Mouse (Mus musculus) gastrocnemius, postnatal 10 days (tissue): Measurements from ENCODE around the gene Ndrg4. TPM values are rescaled to one million over a fixed set of nuclear protein-coding genes. Genes with fewer than 3 reads are reported as not detected.

Experiments used
- DNase-seq: peaks from one replicate; pipeline ENCODE4 v3.0.0; 2021; ENCODE audit warnings: mixed read lengths
- microRNA-seq, 2 experiments: library from miRNA; unstranded; fragments of <30 nt; microRNA quantifications; one replicate each; pipeline ENCODE4 v1.2.0; 2021
- total RNA-seq, 2 experiments: library from RNA; stranded (reverse); gene quantifications; 2 replicates each; pipeline ENCODE4 v1.2.3; 2021

The Ndrg4 gene
- total RNA-seq, 2 experiments from 2014 or later = 8.9 to 12.8 TPM

- DNase-seq = no peak
Measured at GRCm38 (mm10) chr8:95716546-95717335, 40.0 kb downstream of the Ndrg4 start.

- DNase-seq = no peak
Measured at GRCm38 (mm10) chr8:95727625-95728024, 50.8 kb downstream of the Ndrg4 start.

GRCm38 (mm10) chr8:95738596-95738995 lies 61.8 kb downstream of the Ndrg4 start:
- no peak for DNase-seq

- no peak for DNase-seq
Measured at GRCm38 (mm10) chr8:95741732-95742131, 65.0 kb downstream of the Ndrg4 start.

- DNase-seq = no peak
Measured at GRCm38 (mm10) chr8:95748028-95748427, 71.2 kb downstream of the Ndrg4 start.

- DNase-seq = no peak
Measured at GRCm38 (mm10) chr8:95751924-95752323, 75.1 kb downstream of the Ndrg4 start.

GRCm38 (mm10) chr8:95760323-95760722 lies 83.5 kb downstream of the Ndrg4 start:
- no peak for DNase-seq

- DNase-seq = no peak
Measured at GRCm38 (mm10) chr8:95764133-95764532, 87.4 kb downstream of the Ndrg4 start.

Small RNA genes within 50 kb of the gene (microRNA-seq; reads per million reads assigned to microRNA genes)
- 1.0 to 2.9 reads per million in 2 experiments for gene Mir7073

Other genes with a start within 250 kb of the Ndrg4 start
- gene Cfap20, start 242.1 kb upstream of the Ndrg4 start, total RNA-seq = 10 to 100 TPM; 19.5 to 28.8 TPM
- 10 to 100 TPM; 29.6 to 38.2 TPM for gene Csnk2a2, start 186.9 kb upstream of the Ndrg4 start, total RNA-seq
- gene Ccdc113, start 142.9 kb upstream of the Ndrg4 start, total RNA-seq = under 1 TPM; 0.23 to 0.34 TPM
- not detected for gene Prss54, start 100.6 kb upstream of the Ndrg4 start, total RNA-seq
- gene Gins3, start 43.5 kb upstream of the Ndrg4 start, total RNA-seq = 1 to 10 TPM; 1.1 to 2.1 TPM
- 10 to 100 TPM in 1 of 2 experiments, 1 to 10 TPM in 1; 8.1 to 12.6 TPM for gene Setd6, start 38.9 kb downstream of the Ndrg4 start, total RNA-seq
- 10 to 100 TPM; 70.8 to 94.6 TPM for gene Cnot1, start 130.5 kb downstream of the Ndrg4 start, total RNA-seq
- 10 to 100 TPM; 96.4 to 97.1 TPM for gene Sap18b, start 148.4 kb downstream of the Ndrg4 start, total RNA-seq
- gene Slc38a7, start 176.6 kb downstream of the Ndrg4 start, total RNA-seq = 1 to 10 TPM; 5.8 to 7.9 TPM
- 100 to 1,000 TPM; 271 to 301 TPM for gene Got2, start 211.6 kb downstream of the Ndrg4 start, total RNA-seq